Mouse (Mus musculus): ENCODE measurements around the gene Kcnn1.

Kcnn1 gene

DNA sequence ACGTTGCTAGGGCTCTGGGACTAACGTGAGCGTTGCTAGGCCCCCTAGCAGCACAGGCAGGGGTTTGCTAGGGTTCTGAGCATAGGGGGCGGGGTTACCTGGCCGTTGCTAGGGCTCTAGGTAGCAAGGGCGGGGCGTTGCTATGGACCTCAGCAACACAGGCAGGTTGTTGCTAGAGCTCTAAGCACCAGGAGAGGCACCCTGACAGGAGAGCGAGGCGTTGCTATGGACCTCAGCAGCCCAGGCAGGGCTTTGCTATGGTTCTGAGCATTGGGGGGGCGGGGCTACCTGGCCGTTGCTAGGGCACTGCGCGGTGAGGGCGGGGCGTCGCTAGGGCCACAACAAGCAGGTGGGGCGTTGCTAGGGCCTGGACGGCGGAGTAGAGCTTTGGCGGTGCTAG is 70.4 kb downstream of the Kcnn1 start:
- peak in 1 of 2 experiments; percentile 65 for DNase-seq (ENCODE audit: low spot score in 2 of 2)
